Mouse (Mus musculus) cerebellum, adult 2 months (tissue): ENCODE results near the gene Ryk.

ENCODE experiments used
- CTCF ChIP-seq: fragments of 200-500 bp; IDR thresholded peaks from 2 replicates; pipeline ENCODE4 v1.5.1; 2011; ENCODE audit warnings: low read depth, mild to moderate bottlenecking, control low read depth, low read length, moderate library complexity, borderline replicate concordance; ENCODE audit not compliant: insufficient read depth
- POLR2A ChIP-seq: fragments of 200-500 bp; IDR thresholded peaks from 2 replicates; pipeline ENCODE4 v1.6.1; 2011; ENCODE audit warnings: low read length, control low read depth, borderline replicate concordance; ENCODE audit not compliant: insufficient read depth

DNA sequence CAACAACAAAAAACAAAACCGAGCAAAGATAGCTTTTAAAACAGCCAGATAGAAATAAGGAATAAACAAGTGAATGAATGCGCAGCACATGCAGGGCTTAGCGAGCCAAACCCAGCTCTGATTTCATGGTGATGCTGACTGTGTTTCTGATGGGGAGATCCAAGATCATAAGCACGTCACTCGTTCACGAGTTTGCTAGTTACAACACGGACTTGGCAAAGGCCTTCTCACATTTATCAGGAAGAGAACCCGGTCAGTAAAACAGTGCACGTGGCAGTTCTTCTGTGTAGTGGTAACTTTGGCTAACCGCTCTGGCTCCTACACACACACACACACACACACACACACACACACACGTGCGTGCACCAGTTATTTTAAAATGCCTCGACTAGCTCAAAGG is 87.1 kb downstream of the Ryk start:
- TF ChIP-seq CTCF (no peak), POLR2A (no peak)
